Mouse (Mus musculus): ENCODE data around the gene Zc3h7b.
"Not testable (repeated sequence)": the region's sequence is repeated elsewhere in the genome, so short reads cannot be mapped to it uniquely, and the experiment has no call there.

Gene Zc3h7b

DNA sequence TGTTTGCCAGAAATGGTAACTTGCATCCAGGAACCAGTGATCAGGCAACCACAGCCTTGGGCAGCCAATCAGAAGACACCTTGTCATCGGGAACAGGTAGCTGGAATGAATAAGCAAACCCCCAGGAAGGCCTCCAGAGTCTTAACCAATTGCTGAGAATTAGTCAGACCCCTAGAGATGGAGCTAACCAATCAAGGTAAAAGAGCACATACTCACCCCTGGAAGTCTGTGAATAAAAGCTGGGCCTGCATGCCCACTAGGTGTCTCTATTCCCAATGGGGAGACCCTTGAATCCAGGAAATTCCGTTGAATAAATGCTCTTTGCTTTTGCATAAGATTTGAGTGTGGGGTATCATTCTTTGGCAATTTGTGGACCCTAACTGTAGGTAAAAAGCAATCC, 4.9 kb upstream of the Zc3h7b start:
- DNase-seq: peak; percentile 45

DNA sequence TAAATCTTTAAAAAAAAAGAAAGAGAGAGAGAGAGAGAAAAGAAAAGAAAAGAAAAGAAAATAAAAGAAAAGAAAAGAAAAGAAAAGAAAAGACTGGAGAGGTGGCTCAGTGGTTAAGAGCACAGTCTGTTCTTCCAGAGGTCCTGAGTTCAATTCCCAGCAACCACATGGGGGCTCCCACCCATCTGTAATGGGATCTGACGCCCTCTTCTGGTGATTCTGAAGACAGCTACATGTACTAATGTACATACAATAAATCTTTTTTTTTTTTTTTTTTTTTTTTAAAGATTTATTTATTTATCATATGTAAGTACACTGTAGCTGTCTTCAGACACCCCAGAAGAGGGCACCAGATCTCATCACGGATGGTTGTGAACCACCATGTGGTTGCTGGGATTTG, 2.5 kb upstream of the Zc3h7b start:
- DNase-seq: not testable (repeated sequence)

DNA sequence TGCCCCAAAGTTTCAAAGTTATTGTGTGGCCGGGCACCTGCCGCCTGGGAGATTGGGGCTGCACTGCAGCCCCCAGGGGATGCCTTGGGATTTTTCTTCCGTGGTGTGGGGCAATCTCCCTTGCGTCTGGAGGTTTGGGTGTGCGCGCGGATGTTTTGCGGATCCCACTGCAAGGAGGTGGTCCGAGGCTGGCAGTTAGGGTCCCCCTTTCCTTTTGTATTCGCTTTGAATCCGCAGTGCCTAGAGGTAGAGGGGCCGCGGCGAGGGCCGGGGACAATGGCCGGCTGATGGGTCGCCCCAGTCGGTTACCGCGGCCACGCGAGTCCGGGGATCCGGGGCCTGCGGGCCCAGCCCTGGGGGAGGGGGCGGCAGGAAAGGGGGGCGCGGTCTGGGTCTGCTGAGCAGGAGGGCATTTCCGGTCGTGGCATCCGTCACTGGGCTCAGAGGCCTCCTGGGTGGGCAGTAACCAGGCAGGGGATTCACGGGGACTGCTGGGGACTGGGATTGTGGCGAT, 801 bp downstream of the Zc3h7b start:
- DNase-seq: peak; percentile 89

DNA sequence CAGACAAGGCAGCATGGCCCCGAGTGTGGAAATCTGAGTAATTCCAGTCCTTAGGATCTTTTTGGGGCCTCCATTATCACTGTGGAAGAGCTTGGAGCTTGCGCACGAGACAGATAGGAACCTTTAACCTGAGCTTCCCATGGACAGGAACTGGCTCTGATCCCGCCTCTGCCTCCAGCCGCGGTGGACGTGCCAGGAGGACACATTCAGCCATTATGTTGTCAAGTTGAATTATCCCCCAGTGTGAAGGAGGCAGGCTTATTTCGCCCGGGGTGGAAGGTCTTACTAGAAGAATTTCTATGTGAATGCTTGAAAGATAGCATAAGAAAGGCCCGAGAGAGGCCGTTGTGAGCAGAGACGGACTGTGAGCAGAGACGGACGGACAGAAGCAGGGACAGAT, 4.9 kb downstream of the Zc3h7b start:
- no peak for DNase-seq

DNA sequence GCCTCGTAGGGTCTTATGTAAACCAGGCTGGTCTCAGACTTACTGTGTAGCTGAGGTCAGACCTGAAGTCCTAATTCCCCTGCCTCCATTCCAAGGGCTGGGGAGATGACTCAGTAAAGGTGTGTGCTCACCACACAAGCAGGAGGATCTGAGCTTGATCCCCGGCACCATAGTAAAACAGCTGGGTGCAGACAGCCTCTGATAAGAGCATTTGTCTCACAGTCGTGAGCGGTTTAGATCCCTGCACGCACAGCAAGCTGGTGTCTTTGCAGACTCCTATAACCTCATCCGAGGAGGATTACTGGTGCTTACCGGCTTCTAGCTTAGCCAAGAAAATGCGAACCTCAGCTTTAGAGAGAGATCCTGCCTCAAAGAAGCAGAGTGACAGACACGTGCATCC, 8.8 kb downstream of the Zc3h7b start:
- no peak for DNase-seq

DNA sequence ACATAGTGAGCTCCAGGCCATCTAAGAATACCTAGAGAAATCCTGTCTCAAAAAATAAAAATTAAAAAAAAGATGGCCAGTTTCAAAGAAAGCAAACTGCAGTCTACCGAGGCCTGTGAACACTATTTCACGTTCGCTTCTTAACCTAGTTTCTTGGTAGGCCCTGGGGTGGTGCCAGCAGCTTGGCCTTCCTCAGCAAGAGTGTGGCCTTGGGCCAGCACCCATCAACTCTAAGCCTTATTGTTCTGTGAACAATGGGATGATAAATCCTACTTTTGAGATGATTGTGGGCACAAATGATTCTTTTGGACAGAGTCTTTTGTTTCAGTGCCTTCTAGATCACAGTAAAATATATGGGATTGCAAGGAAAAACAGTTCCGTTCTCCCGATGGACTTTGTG, 13.8 kb downstream of the Zc3h7b start:
- peak; percentile 43 for DNase-seq

DNA sequence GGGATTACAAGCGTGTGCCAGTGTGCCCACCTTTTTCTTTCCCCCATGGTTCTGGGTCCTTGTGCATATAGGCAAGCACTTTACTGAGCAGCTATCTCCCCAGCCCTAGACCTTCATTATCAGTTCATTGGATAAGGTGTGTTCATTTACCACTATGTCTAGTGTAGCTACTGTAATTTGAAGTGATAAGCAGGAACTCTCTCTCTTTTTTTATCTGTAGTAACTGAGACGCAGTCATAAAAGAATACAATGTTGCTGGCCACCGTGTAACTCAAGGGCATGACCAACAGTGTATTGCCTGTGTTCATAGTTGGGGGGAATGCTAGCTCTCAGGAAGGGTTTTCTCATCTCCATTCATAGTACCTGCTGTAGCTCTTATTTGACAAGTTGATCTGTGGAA, 14.7 kb downstream of the Zc3h7b start:
- DNase-seq: no peak

DNA sequence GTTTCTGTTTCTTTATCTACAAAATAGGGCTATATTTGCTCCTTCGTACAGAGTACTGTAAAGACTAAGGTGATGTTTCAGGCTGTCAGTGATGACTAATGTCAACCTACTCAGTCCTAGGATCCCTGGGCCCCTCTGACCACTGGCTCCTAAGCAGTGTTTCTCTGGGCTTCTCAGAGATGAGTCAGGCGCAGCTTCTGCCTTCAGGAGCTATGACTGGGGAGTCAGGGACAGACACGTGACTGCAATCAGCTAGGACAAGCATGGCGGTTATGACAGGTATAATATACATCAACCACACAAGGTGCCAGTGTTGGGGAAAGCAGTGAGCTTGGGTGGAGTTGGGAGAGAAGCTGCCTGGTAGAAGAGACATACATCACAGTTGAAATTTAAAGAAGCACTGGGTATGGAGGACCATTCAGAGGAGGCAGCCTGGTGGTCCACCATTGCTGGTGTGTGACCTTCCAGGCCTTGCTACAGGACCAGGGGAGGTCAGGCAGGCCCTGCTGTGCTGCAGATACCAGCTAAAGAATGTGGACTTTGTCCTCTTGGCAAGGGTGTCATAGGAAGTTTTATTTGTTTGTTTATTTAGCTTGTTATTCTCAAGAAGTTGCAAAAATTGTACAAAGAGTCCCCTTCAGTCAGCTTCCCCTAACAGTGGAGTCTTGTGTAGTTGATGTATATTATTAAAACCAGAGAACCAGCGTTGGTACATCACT, 15.7 kb downstream of the Zc3h7b start:
- no peak for DNase-seq

DNA sequence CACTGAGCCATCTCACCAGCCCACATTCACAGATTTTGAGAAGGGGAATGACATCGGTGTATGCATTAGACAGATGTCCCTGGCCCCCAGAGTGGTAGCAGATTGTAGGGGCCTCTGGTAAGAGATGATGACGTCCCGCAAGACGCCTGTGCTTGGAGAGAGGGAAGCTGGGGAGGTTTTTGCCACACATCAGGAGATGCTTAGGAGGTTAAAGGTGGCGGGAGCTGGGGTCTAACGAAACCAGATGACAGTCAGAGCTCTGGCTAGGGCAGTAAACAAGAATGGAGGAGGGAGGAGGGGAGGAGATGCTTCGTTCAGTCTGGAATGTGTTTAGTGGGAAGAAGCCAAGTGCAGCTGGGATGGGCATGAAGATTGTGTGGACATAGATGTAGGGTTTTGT, 16.5 kb downstream of the Zc3h7b start:
- DNase-seq: no peak

DNA sequence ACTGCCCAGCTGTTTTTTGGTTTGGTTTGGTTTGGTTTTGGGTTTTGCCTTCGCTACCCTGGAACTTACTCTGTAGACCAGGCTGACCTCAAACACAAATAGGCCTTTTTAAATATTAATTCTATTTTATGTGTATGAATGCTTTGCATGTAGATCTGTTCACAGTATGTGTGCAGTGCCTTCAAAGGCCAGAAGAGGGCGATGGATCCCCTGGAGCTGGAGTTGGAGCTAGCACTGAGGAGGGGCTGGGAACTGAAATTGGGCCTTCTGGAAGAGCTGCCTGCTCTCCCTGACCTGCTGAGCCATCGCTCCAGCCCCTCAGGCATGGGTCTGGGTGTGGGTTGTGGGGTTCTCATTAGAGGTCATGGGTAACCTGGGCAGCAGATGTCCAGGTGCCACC, 17.1 kb downstream of the Zc3h7b start:
- DNase-seq: no peak

DNA sequence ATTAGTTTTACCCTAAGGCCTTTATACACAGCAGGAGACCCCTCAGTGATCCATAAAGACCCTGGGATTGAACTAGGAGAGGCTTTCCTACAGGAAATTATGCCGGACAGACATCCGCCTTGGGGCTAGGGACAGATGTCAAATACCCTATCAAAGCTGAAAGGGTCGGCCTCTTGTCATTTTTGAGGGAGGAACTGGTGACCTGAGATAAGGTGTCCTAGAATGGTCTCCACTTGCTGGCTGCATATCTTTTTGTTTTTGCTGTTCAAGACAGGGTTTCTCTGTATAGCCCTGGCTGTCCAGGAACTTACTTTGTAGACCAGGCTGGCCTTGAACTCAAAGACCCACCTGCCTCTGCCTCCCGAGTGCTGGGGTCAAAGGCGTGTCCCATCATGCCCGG, 19.7 kb downstream of the Zc3h7b start:
- DNase-seq: no peak

DNA sequence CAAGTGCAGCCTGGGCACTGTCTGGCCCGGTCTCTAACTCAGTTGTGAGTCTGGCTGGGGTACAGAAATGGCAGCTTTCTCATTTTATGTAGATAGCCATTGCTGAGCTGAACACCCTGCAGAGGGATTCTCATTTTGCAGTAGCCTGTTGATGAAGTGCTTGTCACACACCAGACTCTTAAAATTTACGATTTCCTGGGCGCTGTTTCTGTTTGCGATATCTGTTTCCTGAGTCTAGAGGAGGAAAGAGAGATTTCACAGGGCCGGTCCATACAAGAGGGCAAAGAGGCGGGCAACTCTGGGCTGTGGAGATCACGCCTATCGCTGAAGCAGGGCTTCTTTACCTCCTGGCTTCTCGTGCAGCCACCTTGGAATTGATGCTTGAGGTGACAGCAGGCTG, 20.8 kb downstream of the Zc3h7b start:
- no peak for DNase-seq

DNA sequence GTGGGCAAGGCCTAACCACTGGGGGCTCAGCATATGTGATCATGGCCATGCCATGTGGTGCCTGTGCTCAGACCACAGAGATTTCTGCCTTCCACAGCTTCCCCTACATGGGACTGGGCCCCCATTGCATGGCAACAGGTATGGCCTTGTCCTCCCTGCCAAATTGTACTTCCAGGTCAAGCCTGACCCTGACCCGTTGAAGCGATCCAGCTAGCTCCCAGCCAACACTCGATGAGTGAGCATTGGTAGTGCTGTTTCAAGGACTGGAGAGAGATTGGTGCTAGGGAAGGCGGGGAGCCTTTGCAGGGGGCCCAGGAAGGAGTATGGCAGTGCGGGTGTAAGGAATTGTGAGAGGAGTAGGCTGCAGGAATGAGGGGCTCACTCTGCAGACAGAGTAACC, 21.6 kb downstream of the Zc3h7b start:
- DNase-seq: no peak

DNA sequence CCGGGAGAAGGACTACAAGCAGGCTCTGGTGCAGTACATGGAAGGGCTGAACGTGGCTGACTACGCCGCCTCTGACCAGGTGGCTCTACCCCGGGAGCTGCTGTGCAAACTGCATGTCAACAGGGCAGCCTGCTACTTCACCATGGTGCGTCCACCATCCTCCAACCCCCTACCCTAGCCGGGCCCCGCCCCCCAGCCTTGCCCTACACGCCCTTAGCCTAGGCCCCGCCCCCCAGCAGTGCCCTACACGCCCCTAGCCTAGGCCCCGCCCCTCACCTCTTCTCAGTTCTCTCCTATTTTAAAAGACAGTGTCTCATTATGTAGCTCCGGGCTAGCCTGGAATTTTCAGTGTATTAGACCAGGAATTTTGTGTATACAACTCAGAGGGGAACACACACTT, 24.2 kb downstream of the Zc3h7b start:
- DNase-seq: no peak

DNA sequence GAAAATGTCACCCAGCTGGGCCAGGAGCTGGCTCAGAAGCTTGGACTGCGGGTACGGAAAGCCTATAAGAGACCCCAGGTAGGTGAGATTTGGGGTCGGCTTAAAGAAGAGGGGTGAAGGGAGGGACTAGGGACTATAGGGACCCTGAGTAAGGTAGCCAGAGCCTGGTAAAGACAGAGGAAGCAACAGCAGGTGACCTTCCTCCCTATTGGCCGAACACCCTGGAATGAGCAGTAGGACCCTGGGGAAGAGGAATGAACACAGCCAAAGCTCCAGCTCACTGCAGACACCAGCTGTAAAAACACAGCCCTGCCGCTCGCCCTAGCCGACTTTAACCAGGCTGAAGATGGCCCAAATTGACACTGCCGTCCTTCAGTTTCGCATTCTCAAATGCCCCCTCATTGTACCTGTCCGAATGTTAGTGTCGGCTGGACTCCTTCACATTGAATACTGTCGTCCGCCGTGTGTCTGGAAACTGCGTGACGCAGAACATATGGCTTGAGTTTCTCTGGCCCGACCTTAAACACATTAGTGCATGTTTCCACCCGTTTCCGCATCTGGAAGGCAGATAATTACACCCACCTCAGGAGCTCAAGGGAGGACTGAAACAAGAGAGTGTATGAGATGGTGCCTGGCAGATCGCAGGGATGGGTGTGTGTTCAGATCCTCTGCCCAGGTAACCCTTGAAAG, 27.7 kb downstream of the Zc3h7b start:
- DNase-seq: no peak

DNA sequence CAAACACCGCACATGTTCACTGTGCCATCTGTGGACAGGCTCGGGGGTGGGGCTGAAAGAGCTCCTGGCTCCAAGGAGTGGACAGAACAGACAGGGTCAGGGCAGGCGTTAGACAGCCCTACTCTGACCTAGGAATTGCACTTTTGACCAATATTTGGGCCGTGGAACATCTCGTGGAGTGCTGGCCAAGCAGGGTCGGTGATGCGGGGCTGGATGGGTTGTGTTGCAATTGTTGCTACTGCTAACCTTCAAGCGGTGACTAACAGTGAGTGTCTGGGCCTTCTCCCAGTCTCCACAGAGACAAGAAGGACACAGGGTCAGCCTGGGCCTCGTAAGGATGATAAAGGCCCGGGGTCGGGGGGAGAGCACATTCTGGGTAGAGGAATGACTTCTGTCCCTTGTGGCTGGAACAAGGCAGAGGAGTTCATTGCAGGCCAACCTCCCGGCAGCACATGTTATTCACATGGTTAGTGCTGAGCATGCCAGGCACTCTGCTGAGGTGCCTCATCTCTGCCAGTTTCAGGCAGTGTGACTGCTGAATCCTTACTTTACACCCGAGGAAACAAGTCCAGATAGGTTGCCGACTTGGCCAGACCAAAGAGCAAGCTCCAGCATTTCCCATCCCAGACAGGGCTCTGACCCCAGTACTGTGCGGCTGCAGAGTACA, 29.8 kb downstream of the Zc3h7b start:
- DNase-seq: no peak

DNA sequence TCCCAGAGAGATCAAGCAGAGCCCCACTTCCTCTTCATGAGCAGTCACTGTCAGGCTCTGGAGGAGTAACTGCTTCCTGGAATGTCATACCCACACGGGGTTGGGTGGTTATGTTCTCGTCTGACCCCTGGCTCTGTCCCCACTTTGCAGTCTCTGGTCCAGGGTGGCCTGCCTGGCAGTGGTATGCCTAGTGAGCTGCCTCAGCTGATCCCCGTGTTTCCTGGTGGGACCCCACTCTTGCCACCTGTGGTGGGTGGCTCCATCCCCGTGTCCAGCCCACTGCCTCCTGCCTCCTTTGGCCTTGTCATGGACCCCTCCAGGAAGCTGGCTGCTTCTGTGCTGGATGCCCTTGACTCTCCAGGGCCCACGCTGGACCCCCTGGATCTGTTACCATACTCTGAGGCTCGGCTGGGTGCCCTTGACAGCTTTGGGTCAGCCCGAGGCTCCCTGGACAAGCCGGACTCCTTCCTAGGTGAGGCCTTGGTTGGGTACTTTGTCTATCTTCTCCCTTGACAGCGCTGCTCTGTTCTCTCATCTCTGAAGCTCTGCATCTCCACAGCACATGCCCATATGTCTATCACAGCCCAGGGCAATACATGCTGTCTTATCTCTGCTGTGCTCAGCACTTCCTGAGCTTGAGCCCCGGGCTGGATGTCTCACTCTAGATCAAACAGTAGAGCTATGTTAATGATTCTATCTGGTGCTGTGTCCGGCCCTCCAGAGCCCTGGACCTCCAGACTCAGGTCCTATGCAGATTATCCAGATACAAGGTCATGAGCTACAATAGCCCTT, 32.0 kb downstream of the Zc3h7b start:
- no peak for DNase-seq

DNA sequence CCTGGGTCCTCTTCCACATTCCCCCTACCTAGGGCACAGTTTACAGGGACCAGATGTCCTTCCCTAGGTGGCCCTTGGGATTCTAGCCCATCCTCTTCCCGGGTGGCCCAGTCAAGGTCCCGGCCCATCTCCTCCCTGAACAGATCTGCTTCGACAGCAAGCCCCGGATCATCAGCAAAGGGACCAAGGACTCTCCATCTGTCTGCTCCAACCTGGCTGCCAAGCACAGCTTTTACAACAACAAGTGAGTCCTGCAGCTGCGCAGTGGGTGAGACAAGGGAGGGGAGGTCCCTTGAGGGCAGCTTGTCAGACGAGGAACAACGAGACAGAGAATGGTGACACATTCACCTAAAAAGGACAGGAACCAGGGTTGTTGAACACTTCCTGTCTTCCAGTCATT, 37.0 kb downstream of the Zc3h7b start:
- no peak for DNase-seq

DNA sequence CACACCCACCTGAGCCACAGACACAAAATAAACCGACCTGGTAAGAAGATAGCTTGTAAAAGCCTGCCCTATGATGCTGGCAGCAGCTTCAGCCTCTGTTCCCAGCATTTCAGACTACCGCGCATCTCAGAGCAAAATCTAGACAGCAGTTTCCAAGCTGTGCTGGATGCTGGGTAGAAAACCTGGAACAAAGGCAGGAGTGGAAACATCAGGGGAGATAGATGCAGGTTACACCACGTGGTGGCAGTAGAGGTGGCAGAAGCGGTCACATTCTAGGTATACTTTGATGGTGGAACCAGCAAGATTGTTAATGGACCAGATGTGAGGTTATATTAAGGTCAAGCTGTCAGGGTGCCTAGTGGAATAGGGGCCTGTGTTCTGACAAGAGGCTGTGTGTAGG, 39.9 kb downstream of the Zc3h7b start:
- DNase-seq: peak; percentile 31

DNA sequence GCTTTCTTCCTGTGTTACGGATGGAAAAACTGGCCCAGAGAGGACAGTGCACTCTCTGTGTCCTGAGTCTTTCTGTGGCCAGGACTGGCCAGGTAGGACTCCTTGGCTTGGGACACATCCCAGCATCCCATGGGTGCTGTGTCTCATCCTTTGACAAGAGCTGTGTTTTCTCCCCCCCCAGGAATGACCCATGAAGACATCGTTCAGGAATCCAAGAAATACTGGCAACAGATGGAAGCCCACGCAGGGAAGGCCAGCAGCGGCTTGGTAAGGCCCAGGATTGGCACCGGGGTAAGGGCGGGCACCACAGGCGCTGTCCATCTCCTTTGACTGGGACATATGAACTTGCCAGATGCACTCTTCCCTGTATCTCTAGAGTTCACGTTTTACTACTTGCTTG, 40.8 kb downstream of the Zc3h7b start:
- DNase-seq: no peak

DNA sequence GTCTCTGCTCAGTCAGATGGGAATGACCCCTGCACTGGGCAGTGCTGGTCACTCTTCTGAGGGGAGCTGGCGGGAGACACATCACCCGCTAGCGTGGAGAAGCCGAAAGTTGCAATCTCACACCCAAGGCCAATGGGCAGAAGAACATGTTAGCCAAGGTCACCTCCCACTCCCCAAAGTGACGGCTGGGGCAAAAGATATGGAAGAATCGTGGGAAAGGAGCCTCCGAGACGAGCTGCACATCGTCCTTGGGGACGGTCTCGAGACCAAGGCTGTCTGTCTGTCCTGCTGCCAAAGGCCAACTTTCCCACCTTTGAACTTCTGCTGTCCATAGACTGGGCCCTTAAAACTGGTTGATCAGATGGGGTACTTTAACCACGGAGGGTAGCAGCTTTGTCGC, 42.7 kb downstream of the Zc3h7b start:
- DNase-seq: no peak

DNA sequence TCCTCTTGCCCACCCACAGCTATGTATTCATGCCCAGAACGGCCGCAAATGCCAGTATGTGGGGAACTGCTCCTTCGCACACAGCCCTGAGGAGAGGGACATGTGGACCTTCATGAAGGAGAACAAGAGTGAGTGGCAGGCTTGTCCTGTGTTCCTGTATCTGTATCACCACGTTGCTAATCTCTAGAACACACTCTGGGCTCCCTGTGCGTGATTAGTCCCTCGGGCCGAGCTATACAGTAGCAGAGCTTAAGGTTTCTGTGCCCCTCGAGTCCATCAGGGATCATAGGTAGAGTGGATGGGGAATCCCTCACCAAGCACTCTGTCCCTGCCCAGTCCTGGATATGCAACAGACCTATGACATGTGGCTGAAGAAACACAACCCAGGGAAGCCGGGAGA, 47.6 kb downstream of the Zc3h7b start:
- no peak for DNase-seq

DNA sequence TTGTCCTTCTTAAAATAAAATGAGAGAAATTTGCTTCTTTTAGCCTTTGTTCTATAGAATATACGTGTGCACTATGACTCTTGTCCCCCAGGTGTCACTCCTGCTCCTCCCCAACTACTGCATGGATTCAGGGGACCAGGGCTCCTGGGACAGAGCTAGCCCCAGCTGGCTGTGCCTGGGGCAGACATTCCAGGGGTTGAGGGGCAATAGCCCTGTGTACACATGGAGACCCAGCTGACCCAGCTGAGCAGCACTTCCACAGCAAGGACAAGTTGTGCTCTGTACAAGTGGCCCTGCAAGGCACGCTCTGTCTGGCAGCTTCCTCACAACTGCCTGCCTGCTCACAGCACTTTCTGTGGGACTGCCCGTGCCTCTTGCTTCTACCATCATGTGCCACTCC, 51.4 kb downstream of the Zc3h7b start:
- DNase-seq: peak; percentile 76
